Mouse (Mus musculus) bone marrow macrophage, adult 2 months (primary cell): ENCODE measurements around the gene Ppp1r9b. TPM values are rescaled to one million over a fixed set of nuclear protein-coding genes. Genes with fewer than 3 reads are reported as not detected.

Experiments used
- H3K27ac ChIP-seq: 2 replicates; pipeline ENCODE4 v1.5.1; 2012; ENCODE audit warnings: low read depth, low read length; ENCODE audit not compliant: insufficient read depth
- H3K4me1 ChIP-seq: 2 replicates; pipeline ENCODE4 v1.6.1; 2012; ENCODE audit warnings: low read length; ENCODE audit not compliant: control insufficient read depth, insufficient read depth
- H3K4me3 ChIP-seq: 2 replicates; pipeline ENCODE4 v1.5.1; 2012; ENCODE audit warnings: mild to moderate bottlenecking, low read length, moderate library complexity; ENCODE audit not compliant: insufficient read depth
- CTCF ChIP-seq: IDR thresholded peaks from 2 replicates; pipeline ENCODE4 v1.5.1; 2012; ENCODE audit warnings: low read depth, mild to moderate bottlenecking, low read length, moderate library complexity
- POLR2A ChIP-seq: IDR thresholded peaks from 2 replicates; pipeline ENCODE4 v1.6.1; 2012; ENCODE audit warnings: mild to moderate bottlenecking, low read depth, low read length, borderline replicate concordance
- polyA plus RNA-seq: library from polyadenylated mRNA; stranded (reverse); fragments of >200 nt; gene quantifications from 2 replicates; pipeline ENCODE4 v1.2.4, GENCODE M21; 2012; ENCODE audit not compliant: missing spikeins, insufficient read depth, insufficient read length

Gene Ppp1r9b
- polyA plus RNA-seq, 1 experiment, result 176 TPM

DNA sequence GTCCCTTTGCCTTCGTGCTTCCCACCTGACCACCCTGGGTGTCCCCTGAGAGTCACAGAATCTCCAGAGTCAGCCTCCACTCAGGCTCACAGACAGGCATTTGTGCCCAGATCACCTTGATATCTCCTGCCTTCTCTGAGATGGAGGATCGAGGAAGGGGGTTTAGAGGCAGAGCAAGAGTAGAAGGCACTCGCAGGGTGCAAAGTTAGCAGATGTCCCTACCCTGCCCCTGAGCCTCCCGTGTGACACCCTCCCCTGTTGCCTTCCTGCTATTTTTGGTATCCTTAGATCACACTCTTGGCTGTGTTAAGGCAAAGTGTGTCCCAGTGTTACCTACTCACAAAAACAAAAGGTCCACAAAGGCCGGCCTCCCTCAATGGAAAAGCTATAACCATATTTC, 14.6 kb upstream of the Ppp1r9b start, which contains the start of gene Sgca:
Gene Sgca, minus strand, starts transcription at position 129 of the 400 bp plus-strand sequence.
- no peak within 1 kb of the TSS for H3K27ac ChIP-seq
- H3K4me1 ChIP-seq, result peaks cover 4% of the 10 kb centered on the region

DNA sequence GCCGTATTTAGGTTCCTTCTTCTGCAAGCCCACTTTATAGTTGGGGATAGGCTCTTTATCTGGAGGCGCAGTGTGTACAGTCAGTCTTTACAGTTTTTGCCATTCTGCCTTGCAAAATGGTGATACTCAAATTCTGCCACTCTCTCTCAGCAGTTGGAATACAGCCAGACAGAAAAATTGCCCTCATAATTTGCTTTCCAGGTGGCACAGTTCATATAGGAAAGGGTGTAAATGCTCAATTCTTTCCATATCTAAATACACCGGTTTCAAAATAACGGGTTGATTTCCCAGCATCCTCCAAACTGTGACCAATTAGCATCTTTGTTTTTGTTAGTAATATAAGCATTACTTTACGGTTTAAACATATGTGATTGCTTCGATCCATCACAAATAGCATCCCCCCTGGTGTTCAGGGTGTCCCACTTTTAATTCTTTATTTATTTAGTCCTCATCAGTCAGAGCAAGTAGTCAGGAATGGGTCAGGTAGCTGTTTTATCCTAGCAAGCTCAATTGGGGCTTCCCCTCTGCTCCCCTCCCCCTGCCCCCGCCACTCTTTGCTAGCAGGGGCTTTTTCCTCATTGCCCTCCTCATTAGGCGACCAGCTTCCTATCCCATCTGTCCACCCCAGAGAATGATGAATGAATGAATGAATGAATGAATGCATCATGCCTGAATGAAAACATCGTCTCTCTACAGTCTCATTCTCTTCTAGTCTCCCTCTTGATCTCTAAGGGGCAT, 12.5 kb upstream of the Ppp1r9b start:
- no peak overlapping the region for H3K27ac ChIP-seq
- no peak for TF ChIP-seq POLR2A
- no peak for TF ChIP-seq CTCF
- peaks cover 4% of the 10 kb centered on the region for H3K4me1 ChIP-seq
- no peak overlapping the region for H3K4me3 ChIP-seq

More for the DNA sequence above, 14.6 kb upstream of the Ppp1r9b start, which contains the start of gene Sgca:
- TF ChIP-seq CTCF, result no peak
- no peak for TF ChIP-seq POLR2A
- H3K4me3 ChIP-seq, result no peak within 1 kb of the TSS

DNA sequence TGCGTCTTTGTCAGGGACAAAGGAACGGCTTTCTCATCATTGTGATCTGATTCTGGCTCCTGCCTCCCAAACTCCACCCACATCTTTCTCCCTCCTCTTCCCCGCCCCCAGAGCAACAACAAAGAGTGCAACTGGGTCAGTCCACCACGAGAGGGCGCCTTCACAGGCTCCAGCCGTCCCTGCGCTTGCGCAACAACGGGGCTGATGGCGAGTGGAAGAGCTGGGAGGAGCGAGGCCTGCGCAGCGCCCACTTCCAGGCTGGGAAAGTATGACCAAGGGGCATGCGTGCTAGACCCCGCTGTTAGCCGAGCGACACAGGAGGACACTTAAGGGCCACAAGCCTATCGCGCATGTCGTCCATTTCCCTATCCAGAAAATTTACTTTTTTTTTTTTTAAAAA, 11.9 kb upstream of the Ppp1r9b start:
- Histone ChIP-seq H3K4me1 (peaks cover 4% of the 10 kb centered on the region), H3K4me3 (no peak overlapping the region), H3K27ac (no peak overlapping the region)
- TF ChIP-seq POLR2A (no peak), CTCF (peak; percentile 66)

DNA sequence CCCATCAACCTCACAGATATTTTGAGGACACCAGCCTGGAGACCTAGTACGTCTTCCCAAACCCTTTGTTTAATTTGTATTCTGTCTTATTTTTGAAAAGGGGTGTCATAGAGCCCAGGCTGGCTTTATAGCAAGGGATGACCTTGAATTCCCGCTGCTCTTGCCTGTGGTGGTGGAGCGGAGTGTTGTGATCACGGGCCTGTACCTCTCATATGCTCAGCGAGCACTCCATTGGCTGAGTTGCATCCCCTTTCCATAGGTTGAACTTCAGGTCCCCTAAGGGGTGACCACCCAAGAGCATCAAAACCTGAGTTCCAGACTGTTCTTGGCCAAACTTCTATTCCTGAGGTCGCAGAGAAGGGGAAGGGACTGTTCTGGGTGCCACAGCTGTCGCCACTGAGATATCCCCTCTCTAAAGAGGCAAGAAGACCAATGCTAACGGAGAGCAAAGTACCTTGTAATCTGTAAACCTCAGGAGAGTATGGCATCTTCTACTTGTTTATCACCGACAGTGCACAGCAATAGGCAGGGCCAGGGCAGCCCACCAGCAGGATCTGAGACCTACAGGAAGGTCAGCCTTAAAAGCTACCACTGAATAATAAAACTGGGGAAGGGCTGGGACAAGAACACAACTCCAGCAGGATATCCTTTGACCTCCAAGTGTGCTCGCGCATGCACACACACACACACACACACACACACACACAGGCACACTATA, 11.2 kb upstream of the Ppp1r9b start:
- peaks cover 4% of the 10 kb centered on the region for H3K4me1 ChIP-seq
- TF ChIP-seq POLR2A, result no peak
- no peak for TF ChIP-seq CTCF
- no peak overlapping the region for H3K27ac ChIP-seq
- H3K4me3 ChIP-seq, result no peak overlapping the region

DNA sequence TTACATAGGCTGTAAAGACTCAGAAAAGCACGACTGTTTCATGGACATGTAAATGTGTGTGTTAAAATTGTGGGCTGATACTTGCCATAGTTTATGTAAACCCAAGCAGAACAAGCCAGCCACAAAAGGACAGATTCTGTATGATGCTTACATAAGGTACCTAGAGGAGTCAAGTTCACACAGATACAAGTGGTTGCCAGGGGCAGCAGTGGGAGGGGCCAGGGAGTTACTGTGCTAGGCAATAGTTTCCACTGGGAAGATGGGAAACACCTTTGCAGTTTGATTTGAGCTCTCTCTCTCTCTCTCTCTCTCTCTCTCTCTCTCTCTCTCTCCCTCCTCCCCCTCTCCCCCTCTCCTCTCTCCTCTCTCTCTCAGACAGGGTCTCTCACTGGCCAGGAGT, 5.7 kb upstream of the Ppp1r9b start:
- no peak overlapping the region for H3K4me3 ChIP-seq
- H3K4me1 ChIP-seq, result peaks cover 32% of the 10 kb centered on the region
- H3K27ac ChIP-seq, result no peak overlapping the region
- TF ChIP-seq POLR2A (no peak), CTCF (no peak)

DNA sequence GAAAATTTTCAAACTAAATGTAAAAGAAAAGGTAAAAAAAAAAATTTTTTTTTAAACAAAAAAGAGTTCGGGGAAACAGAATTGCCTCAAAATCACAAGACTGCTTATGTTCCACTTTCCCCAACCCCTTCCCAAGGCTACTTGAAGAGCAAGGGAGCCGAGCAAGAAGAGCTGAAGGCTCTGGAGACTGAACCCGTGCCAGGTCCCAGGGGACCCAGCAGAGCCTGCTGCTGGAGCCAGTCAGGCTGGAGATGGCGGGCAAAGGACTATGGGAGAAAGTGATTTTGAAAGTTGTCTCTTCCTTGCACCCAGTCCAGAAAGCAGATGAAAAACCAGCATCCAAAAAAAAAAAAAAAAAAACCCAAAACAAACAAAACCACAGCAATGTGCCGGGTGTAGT, 5.0 kb upstream of the Ppp1r9b start:
- no peak for TF ChIP-seq CTCF
- no peak for TF ChIP-seq POLR2A
- Histone ChIP-seq H3K4me3 (no peak overlapping the region), H3K27ac (no peak overlapping the region), H3K4me1 (peaks cover 32% of the 10 kb centered on the region)

DNA sequence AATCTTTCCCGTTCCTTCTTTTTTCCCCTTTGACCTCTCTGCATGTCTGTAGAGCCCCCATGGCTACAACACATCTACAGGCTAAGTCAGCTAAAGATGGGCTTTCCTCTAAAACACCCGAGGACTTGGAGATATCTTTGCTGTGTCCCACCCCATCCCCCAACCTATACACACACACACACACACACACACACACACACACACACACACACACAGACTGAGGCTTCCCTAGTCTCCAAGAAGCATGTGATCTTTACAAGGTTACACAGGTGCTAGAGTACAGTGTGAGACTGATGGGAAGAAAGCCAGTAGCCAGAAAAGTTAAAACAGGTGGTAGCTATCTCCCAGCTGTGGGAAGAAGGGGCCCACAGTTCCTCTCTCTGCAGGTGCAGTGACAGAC, 4.4 kb upstream of the Ppp1r9b start:
- Histone ChIP-seq H3K4me1 (peaks cover 32% of the 10 kb centered on the region), H3K4me3 (no peak overlapping the region), H3K27ac (no peak overlapping the region)
- TF ChIP-seq POLR2A, result no peak
- TF ChIP-seq CTCF, result no peak

DNA sequence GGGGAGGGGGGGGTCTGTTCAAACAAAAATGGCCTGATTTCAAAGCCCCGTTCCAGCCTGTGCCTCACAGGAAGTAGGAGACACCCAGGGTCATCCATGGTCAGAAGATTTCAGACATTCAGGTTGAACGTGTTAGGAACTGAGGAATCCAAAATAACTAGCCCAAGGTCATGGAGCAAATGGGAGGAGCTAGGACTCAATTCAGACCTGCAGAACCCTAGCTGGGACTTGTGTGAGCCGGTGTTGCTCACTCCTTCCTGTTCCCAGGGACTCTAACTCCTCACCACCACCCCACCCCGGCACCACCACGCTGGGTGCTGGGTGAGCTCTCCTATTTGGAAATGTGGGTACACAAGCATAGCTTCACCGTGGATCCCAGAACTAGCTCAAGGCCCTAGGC, 3.5 kb upstream of the Ppp1r9b start:
- no peak overlapping the region for H3K4me3 ChIP-seq
- peaks cover 32% of the 10 kb centered on the region for H3K4me1 ChIP-seq
- TF ChIP-seq POLR2A (no peak), CTCF (no peak)
- H3K27ac ChIP-seq, result no peak overlapping the region

DNA sequence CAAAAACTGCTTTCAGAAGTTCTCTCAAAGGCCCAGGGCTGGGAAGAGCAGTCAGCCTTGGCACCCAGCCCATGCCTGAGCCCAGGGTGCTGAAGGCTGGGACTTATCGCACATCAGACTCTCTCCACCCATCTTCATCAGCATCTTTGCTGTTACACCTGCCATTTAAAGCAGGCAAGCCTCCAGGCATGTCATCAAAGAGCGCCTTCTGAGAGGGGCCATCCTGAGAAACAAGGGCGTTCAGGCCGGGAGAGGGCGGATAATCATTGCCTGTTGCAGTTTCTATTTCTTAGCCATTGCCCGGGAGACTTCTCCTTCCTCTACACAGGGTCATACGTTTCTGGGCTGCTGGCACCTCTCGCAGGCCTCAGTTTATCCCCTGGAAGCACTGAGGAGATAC, 3.0 kb upstream of the Ppp1r9b start:
- no peak overlapping the region for H3K27ac ChIP-seq
- TF ChIP-seq CTCF, result no peak
- no peak for TF ChIP-seq POLR2A
- H3K4me1 ChIP-seq, result peaks cover 32% of the 10 kb centered on the region

More for the DNA sequence above, 3.0 kb upstream of the Ppp1r9b start:
- H3K4me3 ChIP-seq, result no peak overlapping the region
